Mouse (Mus musculus) heart, postnatal 0 days (tissue): Measurements from ENCODE around the gene Coro1c.

Source experiments
- CTCF ChIP-seq: IDR thresholded peaks from 2 replicates; pipeline ENCODE4 v1.5.1; 2016; ENCODE audit warnings: antibody characterized with exemption, control low read depth, low read depth
- EP300 ChIP-seq: IDR thresholded peaks from 2 replicates; pipeline ENCODE4 v1.6.1; 2016; ENCODE audit warnings: antibody characterized with exemption, low read depth

DNA sequence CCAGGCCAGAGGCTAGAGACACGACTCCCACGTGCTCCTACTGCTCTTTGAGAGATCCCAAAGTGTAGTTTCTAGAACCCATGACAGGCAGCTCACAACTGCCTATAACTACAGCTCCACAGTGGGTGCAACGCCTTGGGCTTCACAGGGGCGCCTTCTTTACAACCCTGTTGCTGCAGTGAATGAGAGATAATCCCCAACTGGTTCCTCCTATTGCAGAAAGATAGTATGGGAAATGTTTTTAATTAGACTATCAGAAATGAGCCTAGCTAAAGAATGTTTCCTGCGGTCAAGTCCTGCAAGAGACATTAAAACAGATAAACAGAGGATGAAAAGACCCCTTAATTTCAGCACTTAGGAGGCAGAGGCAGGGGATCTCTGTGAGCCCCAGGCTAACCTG is 5.6 kb downstream of the Coro1c start:
- no peak for TF ChIP-seq EP300
- TF ChIP-seq CTCF, result no peak
